Mouse (Mus musculus) lung, adult 2 months (tissue): Measurements from ENCODE around the gene Gm11213.

Experiments
- CTCF ChIP-seq: fragments of 200-500 bp; IDR thresholded peaks from 2 replicates; pipeline ENCODE4 v1.5.1; 2011; ENCODE audit warnings: mild to moderate bottlenecking, low read length, control low read depth; ENCODE audit not compliant: insufficient read depth
- POLR2A ChIP-seq: fragments of 200-500 bp; IDR thresholded peaks from 2 replicates; pipeline ENCODE4 v1.6.1; 2011; ENCODE audit warnings: low read depth, mild to moderate bottlenecking, control low read depth, low read length, borderline replicate concordance; ENCODE audit errors: extremely low read depth

DNA sequence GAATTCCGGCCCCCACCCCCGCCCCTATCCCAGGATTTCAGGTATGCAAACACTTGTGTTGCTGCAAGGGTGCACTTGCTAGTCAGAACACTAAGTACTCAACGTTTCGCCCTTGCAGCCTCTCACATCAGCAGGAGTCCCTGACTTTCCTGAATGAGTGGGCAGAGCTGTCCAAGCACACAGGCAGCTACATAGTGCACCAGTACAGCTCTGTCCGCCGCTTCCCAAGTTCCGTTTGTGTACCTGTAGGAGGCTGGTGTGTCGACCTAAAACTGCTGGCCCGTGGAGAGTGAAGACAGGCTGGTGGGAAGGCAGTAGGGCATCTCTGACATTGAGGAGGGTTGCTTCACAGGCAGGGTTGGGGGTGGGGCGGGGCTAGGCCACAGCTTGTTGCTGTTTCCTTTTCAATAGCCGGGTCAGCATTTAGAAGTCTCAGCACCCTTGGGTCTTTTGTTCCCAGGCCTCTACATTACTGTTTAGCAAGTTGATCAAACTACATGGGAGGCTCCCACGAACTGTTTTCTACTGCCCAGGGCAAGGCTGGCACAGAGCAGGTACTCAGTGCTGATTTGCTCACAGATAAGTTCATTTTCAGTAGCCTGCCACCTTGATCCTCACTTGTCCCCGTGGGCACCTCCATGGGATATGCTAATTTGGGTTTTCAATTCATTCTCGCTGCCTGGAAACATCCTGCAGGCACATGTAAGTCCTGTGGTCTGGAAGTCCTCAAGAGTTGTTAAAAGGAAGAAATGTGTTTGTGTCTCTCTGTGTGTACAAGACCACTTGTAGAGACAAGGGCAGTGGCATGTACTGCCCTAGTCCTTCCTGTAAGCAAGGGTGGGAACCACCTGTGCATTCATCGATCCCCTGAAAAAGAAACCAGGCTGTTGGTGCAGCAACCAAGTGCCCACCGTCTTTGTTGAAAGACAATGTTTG, 47.7 kb downstream of the Gm11213 start:
- no peak for TF ChIP-seq CTCF
- peak; percentile 39; the same call in 1 of the 2 replicates for TF ChIP-seq POLR2A
